Mouse (Mus musculus): Measurements from ENCODE around the gene AL607142.1.
A peak's percentile ranks its signal among the peaks of the same experiment; 100 is the strongest.

AL607142.1 gene

GRCm38 (mm10) chr4:120058157-120058556 is 6.6 kb upstream of the AL607142.1 start:
- no peak for DNase-seq

GRCm38 (mm10) chr4:120058794-120059193 is 6.0 kb upstream of the AL607142.1 start:
- no peak for DNase-seq

GRCm38 (mm10) chr4:120061727-120062126 is 3.1 kb upstream of the AL607142.1 start:
- DNase-seq, result no peak

GRCm38 (mm10) chr4:120062198-120062597 is 2.6 kb upstream of the AL607142.1 start:
- no peak for DNase-seq

- no peak for DNase-seq
These were observed 2.0 kb upstream of the AL607142.1 start for GRCm38 (mm10) chr4:120062754-120063153.

- DNase-seq, result no peak
These were observed 1.3 kb upstream of the AL607142.1 start for GRCm38 (mm10) chr4:120063353-120064124.

DNA sequence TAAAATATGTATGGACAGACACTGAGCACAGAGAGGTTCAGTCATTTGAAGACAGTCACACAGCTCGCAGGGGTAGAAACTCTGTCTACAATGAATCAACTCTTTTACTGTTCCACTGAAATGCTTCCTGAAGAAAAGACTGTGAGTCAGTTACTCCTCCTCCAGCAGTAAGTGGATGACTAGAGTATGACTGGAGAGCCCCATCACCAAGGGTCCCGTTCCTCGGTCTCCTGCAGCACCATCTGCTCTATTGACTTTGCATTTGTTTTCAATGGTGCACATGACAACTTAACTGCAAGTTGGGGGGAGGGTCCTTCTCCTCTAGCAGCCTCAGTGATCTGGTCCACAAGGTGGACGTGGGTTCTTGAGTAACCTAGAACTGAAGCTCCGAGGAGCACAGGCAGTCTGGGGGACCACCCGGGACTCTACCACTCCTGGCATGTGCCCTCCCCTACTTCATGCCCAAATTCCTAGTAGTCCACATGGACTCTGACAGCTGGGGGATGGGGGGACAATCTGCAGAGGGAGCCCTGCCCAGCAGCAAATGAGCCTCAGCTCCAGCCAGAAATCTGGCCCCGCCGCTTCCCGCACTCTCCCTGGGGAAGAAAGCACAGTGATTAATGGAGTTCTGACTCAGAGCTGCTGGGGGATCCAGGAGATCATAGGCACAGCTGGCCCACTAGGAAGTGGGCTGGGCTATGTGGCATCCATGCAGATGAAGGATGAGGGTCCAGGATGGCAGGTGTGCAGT is 2.2 kb downstream of the AL607142.1 start:
- DNase-seq, result no peak

GRCm38 (mm10) chr4:120067592-120068235 is 2.9 kb downstream of the AL607142.1 start:
- DNase-seq, result no peak

DNA sequence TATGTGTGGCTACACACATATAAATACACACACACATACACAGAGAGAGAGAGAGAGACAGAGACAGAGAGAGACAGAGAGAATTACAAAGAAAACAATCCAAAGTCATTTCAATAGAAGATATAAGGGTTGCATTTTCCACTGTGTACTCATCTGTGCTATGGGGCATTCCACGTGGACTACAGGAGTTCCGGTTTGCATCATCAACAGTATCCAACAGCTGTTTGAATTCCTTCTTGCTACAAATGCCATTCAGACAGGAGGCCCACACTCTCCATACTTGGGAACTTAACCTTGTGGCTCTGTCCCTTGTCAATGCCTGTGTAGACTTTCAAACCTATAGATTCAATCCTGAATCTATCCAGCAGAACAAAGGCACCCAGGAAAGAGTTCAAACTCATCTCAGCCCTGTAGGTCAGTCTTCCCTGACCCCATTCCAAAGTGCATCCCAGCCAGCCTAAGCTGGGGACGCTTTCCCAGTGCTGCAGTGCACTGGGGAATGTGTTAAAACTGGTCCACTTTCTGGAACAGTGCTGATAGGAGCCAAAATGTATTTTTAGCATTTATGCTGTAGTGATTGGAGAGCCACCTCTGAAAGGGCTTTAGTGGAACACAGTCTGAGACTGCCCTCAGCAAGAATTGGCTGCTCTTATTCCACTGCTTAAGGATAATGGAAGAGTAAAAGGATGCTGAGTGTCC is 4.2 kb downstream of the AL607142.1 start:
- no peak for DNase-seq

DNA sequence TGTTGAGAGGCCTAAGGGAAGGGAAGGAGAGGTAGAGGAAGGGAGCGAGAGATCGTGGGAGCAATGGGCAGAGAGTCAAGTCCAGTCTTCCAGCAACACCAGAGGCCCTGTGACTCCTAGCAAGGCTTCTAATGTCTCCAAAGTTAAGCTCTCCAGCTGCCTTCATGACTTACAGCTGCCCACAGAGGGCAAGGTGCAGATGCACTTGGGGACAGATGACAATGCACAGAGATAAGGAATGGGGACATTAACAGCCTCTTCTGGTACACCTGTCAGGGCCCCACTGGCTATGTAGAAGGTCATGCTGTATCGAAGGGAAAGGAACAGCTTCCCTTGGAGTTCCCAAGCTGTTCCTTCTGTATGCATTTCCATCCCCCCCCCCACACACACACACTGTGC is 4.8 kb downstream of the AL607142.1 start:
- DNase-seq, result no peak

DNA sequence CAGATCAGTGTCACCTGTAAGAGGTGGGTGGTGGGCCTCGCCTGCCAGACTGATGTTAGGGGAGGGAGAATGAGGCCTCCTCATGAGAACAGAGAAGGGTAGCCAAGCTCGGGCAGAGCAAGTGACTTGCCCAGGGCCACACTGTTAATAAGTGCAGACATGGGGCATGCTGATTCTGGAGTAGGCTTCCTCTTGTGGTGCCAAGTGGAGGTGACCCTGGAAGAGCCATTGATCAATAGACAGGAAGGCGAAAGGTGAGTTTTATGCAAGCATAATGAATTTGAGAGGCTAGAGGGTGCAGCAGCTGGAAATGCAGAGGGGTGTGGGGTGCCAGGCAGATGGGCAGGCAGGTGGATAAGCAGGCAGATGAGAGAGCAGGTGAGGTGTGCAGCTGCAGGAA is 6.6 kb downstream of the AL607142.1 start:
- no peak for DNase-seq

GRCm38 (mm10) chr4:120071842-120072507 is 7.2 kb downstream of the AL607142.1 start:
- DNase-seq, result no peak

DNA sequence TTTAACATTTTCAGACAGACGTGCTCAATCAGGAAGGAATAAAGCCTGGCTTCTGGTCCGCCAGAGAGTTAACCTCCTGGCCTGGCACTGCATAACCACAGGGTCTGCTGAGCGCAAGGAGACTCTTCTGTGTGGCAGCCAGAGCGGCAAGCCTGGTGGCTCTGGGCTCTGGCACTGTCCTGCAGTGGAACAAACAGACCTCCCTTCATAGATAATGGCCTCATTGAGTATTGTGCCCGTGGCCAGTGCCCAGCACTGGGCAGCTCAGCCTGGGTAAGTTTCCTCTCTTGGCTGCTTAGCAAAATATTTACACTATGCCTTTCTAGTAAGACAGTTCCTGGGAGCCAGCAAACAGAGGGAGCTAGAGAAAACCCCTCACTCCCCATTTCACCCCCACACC is 9.3 kb downstream of the AL607142.1 start:
- DNase-seq, result no peak

- no peak for DNase-seq
These were observed 12.5 kb downstream of the AL607142.1 start for GRCm38 (mm10) chr4:120077322-120077721.

DNA sequence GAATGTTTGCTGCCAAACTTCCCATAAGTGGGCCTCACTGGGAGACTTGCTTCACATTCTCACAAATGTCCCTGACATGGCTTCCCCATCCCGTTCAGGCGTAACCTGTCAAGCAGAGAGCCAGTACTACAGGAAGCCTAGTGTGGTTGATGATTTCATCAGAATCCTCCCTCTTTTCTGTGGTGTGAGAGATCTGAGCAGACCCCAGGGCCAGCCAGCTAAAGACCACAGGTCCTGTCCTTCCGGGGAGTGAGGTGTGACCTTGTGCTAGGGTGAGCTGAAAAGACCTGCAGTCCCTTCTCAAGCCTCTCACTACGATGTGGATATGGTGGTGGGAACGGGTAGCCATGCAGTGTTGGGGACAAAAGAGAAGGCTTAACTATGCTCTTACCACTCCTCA is 17.7 kb downstream of the AL607142.1 start:
- DNase-seq, result no peak

DNA sequence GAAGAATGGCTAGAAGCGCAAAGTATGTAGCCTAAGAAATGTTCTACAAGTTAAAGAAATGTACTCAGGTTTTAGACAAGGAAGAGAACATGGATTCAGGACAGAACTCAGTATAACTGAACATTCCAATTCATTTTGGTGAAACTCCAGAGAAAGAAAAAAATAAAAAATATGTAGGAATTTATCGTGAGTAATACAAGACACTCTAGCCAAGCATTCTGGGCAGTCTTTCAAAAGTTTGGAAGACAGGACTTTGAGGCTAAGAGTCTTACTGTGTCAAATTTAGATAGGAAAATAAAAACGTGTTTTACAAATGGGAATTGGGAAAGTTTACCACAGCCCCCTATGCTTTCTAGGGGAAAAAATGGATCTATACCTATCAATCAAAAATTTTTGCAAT is 18.9 kb downstream of the AL607142.1 start:
- DNase-seq, result no peak

GRCm38 (mm10) chr4:120089536-120089935 is 24.7 kb downstream of the AL607142.1 start:
- peak; percentile 77 for DNase-seq

GRCm38 (mm10) chr4:120091997-120092783 is 27.4 kb downstream of the AL607142.1 start:
- DNase-seq, result no peak

DNA sequence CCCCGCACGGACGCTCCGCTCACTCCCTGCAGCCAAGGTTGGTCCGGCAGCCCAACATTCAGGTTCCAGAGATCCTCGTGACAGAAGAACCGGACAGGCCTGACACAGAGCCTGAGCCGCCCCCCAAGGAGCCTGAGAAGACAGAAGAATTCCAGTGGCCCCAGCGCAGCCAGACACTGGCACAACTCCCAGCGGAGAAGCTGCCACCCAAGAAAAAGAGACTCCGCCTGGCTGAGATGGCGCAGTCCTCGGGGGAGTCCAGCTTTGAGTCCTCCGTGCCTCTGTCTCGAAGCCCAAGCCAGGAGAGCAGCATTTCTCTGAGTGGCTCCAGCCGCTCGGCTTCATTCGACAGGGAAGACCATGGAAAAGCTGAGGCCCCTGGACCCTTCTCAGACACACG is 32.1 kb downstream of the AL607142.1 start:
- no peak for DNase-seq

- DNase-seq, result no peak
These were observed 36.4 kb downstream of the AL607142.1 start for GRCm38 (mm10) chr4:120101186-120101585.

GRCm38 (mm10) chr4:120104599-120104998 is 39.8 kb downstream of the AL607142.1 start:
- peak; percentile 77 for DNase-seq

- DNase-seq, result no peak
These were observed 41.6 kb downstream of the AL607142.1 start for GRCm38 (mm10) chr4:120106362-120106761.
